In genomic region chr4:108369254-108369653, GRCm38 (mm10) we compare ENCODE assay signal across 14 mouse cellular contexts. TPM values are rescaled to one million over a fixed set of nuclear protein-coding genes. Genes with fewer than 3 reads are reported as not detected.
A peak's percentile ranks its signal among the peaks of the same experiment; 100 is the strongest.
DNase-seq lines count a peak whose midpoint lies in the region; ATAC-seq and TF ChIP-seq lines count a peak whose summit lies in the region.
"Had no signal": no experiment of that assay in that cellular context is flagged by ENCODE, and none has a peak within 500 bp of the region (broad histone marks: within the 10 kb centered on the region; RNA-seq: fewer than 3 reads in every experiment).

No protein-coding gene starts in this region.

- no peaks in the 10 kb centered on the region for H3K9me3 ChIP-seq in intestine, postnatal 0 days (ENCODE audit: control insufficient read depth)
- H3K9me3 ChIP-seq in hindbrain, embryonic 12.5 days (replicated peaks): no peaks in the 10 kb centered on the region
- H3K9me3 ChIP-seq: hindbrain, embryonic 13.5 days had no signal

- TF ChIP-seq CTCF in layer of hippocampus, adult 2 months (conservative IDR thresholded peaks at IDR 0.05): no peak
- 0 out of 2 replicates have a peak, but pooled peaks have one; percentile 15 for TF ChIP-seq CTCF in intestine, postnatal 0 days (IDR thresholded peaks at IDR 0.05; ENCODE audit: low read depth)

- DNase-seq in layer of hippocampus, adult 9-11 months: peak; percentile 10
- DNase-seq in layer of hippocampus, adult 2 months (ENCODE audit: low spot score in 2 of 2): no peak
- DNase-seq in thymus, postnatal 0 days (ENCODE audit: low spot score): no peak
- DNase-seq in lung, adult 18-20 months: no peak
- DNase-seq: adrenal gland, postnatal 10 days; cerebellum, postnatal 14 days; gastrocnemius, postnatal 36 days; spleen, adult 18-20 months; thymus, postnatal 25 days had no signal

- peak; percentile 48 for ATAC-seq in common myeloid progenitor, adult 5-6 weeks (replicated peaks; ENCODE audit: low read depth, poor library complexity, severe bottlenecking)
- ATAC-seq in intestine, postnatal 0 days: no peak
- ATAC-seq in megakaryocyte, adult 5-6 weeks (ENCODE audit: poor library complexity, severe bottlenecking): peak; percentile 75
- ATAC-seq in hindbrain, embryonic 12.5 days (ENCODE audit: low FRiP score): no peak

- no peak overlapping the region for H3K9ac ChIP-seq in intestine, postnatal 0 days (ENCODE audit: low read depth, low read length)
- H3K9ac ChIP-seq in hindbrain, embryonic 12.5 days: no peak overlapping the region
- H3K9ac ChIP-seq: hindbrain, embryonic 13.5 days had no signal

- H3K36me3 ChIP-seq in intestine, postnatal 0 days (ENCODE audit: control insufficient read depth, insufficient read depth): no peaks in the 10 kb centered on the region
- H3K36me3 ChIP-seq in hindbrain, embryonic 12.5 days: no peaks in the 10 kb centered on the region
- H3K36me3 ChIP-seq: hindbrain, embryonic 13.5 days had no signal

- no peak overlapping the region for H3K4me2 ChIP-seq in intestine, postnatal 0 days (replicated peaks; ENCODE audit: low read depth)
- no peak overlapping the region for H3K4me2 ChIP-seq in hindbrain, embryonic 12.5 days (replicated peaks)
- H3K4me2 ChIP-seq: hindbrain, embryonic 13.5 days had no signal

- no peak overlapping the region for H3K4me3 ChIP-seq in layer of hippocampus, adult 2 months
- no peak overlapping the region for H3K4me3 ChIP-seq in intestine, postnatal 0 days (ENCODE audit: low read depth, low read length)
- H3K4me3 ChIP-seq in hindbrain, embryonic 12.5 days: no peak overlapping the region
- H3K4me3 ChIP-seq: hindbrain, embryonic 13.5 days had no signal

- no peak overlapping the region for H3K27ac ChIP-seq in layer of hippocampus, adult 2 months
- H3K27ac ChIP-seq in intestine, postnatal 0 days (ENCODE audit: low read depth, low read length): no peak overlapping the region
- no peak overlapping the region for H3K27ac ChIP-seq in hindbrain, embryonic 12.5 days
- H3K27ac ChIP-seq: hindbrain, embryonic 13.5 days had no signal

- H3K27me3 ChIP-seq in intestine, postnatal 0 days (replicated peaks; ENCODE audit: control insufficient read depth, insufficient read depth, low read length): no peaks in the 10 kb centered on the region
- H3K27me3 ChIP-seq in hindbrain, embryonic 12.5 days: no peaks in the 10 kb centered on the region
- H3K27me3 ChIP-seq: hindbrain, embryonic 13.5 days had no signal

- WGBS in intestine, postnatal 0 days: 46% methylated on average over 5 of the region's 5 CpGs
- 23% methylated on average over 5 of the region's 5 CpGs for WGBS in hindbrain, embryonic 12.5 days

- H3K4me1 ChIP-seq in intestine, postnatal 0 days (replicated peaks; ENCODE audit: control insufficient read depth, insufficient read depth, low read length): no peaks in the 10 kb centered on the region
- H3K4me1 ChIP-seq in hindbrain, embryonic 12.5 days: peaks cover 2% of the 10 kb centered on the region

RNA-seq across cellular contexts. Expression of gene Shisal2a, which starts 13.9 kb away (rescaled TPM):
- not detected for total RNA-seq in layer of hippocampus, adult 2 months (2021)
- total RNA-seq in common myeloid progenitor, adult 5-6 weeks (2017): not detected in 2 replicates
- 0.50 and 0.55 TPM in 2 replicates for polyA plus RNA-seq in intestine, postnatal 0 days (2015; fragmentation: Nextera tagmentation; extraction: Ambion mirVana)
- not detected in 2 replicates for total RNA-seq in megakaryocyte, adult 5-6 weeks (2015)
- not detected in 2 replicates for total RNA-seq in megakaryocyte, adult 5-6 weeks (2017)
- not detected in 2 replicates for polyA plus RNA-seq in thymus, postnatal 0 days (2015; fragmentation: Nextera tagmentation; extraction: Ambion mirVana)
- 3.5 and 5.2 TPM in 2 replicates for polyA plus RNA-seq in hindbrain, embryonic 12.5 days (2016; fragmentation: Nextera tagmentation; extraction: Ambion mirVana)
- total RNA-seq: gastrocnemius, postnatal 36 days had no signal

RNA-seq across cellular contexts. Expression of gene Gpx7, which starts 37.5 kb away (rescaled TPM):
- 1 to 10 TPM; 4.8 to 5.1 TPM for total RNA-seq in layer of hippocampus, adult 2 months (2021)
- 0.14 and 1.8 TPM in 2 replicates for total RNA-seq in common myeloid progenitor, adult 5-6 weeks (2017)
- 21.7 and 22.9 TPM in 2 replicates for polyA plus RNA-seq in intestine, postnatal 0 days (2015; fragmentation: Nextera tagmentation; extraction: Ambion mirVana)
- total RNA-seq in megakaryocyte, adult 5-6 weeks (2015): 0.38 and 3.6 TPM in 2 replicates
- 0.11 and 1.0 TPM in 2 replicates for total RNA-seq in megakaryocyte, adult 5-6 weeks (2017)
- polyA plus RNA-seq in thymus, postnatal 0 days (2015; fragmentation: Nextera tagmentation; extraction: Ambion mirVana): 7.1 and 7.3 TPM in 2 replicates
- 58.2 and 59.8 TPM in 2 replicates for polyA plus RNA-seq in hindbrain, embryonic 12.5 days (2016; fragmentation: Nextera tagmentation; extraction: Ambion mirVana)

RNA-seq across cellular contexts. Expression of gene Coa7, which starts 41.3 kb away (rescaled TPM):
- total RNA-seq in layer of hippocampus, adult 2 months (2021): 10 to 100 TPM; 28.8 to 31.6 TPM
- total RNA-seq in common myeloid progenitor, adult 5-6 weeks (2017): 6.2 and 35.8 TPM in 2 replicates
- polyA plus RNA-seq in intestine, postnatal 0 days (2015; fragmentation: Nextera tagmentation; extraction: Ambion mirVana): 83.6 and 91.4 TPM in 2 replicates
- 4.3 and 10.3 TPM in 2 replicates for total RNA-seq in megakaryocyte, adult 5-6 weeks (2015)
- total RNA-seq in megakaryocyte, adult 5-6 weeks (2017): 3.8 and 14.3 TPM in 2 replicates
- 49.4 and 50.9 TPM in 2 replicates for polyA plus RNA-seq in thymus, postnatal 0 days (2015; fragmentation: Nextera tagmentation; extraction: Ambion mirVana)
- 46.6 and 56.9 TPM in 2 replicates for polyA plus RNA-seq in hindbrain, embryonic 12.5 days (2016; fragmentation: Nextera tagmentation; extraction: Ambion mirVana)

Comparison
In these comparisons a context has a peak if more than half of its experiments do, and no peak if none do; other contexts are left out.
1. ATAC-seq: peak in common myeloid progenitor, adult 5-6 weeks (single experiment) and megakaryocyte, adult 5-6 weeks (single experiment); none in intestine, postnatal 0 days (single experiment) and hindbrain, embryonic 12.5 days (single experiment).